Mouse (Mus musculus) MEL (cell line): Measurements from ENCODE around the gene Adra1d. TPM values are rescaled to one million over a fixed set of nuclear protein-coding genes. Genes with fewer than 3 reads are reported as not detected.

Experiments used
- DNase-seq: peaks from one replicate; pipeline ENCODE4 v3.0.0; 2011; ENCODE audit warnings: low read depth, low spot score
- H3K27ac ChIP-seq: 2 replicates; pipeline ENCODE4 v1.5.1; 2012; ENCODE audit warnings: low read depth, mild to moderate bottlenecking, control low read depth, low read length, moderate library complexity; ENCODE audit not compliant: control insufficient read depth
- H3K27me3 ChIP-seq, 2 experiments: fragments of 150-350 bp in 1 of 2; sonication (generic) in 1 of 2; 2 replicates each; pipeline ENCODE4 v1.6.1; 2012; ENCODE audit warnings: low read length in 2 of 2, mild to moderate bottlenecking in 2 of 2, improper control_type of control experiment in 1 of 2, moderate library complexity in 1 of 2; ENCODE audit not compliant: insufficient read depth in 2 of 2, control insufficient read depth in 1 of 2
- H3K36me3 ChIP-seq, 2 experiments: 2 replicates each; pipeline ENCODE4 v1.6.1; 2012 to 2014; ENCODE audit warnings: low read length in 2 of 2, improper control_type of control experiment in 1 of 2, inconsistent platforms in 1 of 2, mild to moderate bottlenecking in 1 of 2; ENCODE audit not compliant: insufficient read depth in 2 of 2, control insufficient read depth in 1 of 2
- H3K4me1 ChIP-seq, 2 experiments: fragments of 150-350 bp in 1 of 2; sonication (generic) in 1 of 2; 2 replicates each; pipeline ENCODE4 v1.6.1; 2012; ENCODE audit warnings: low read length in 2 of 2, improper control_type of control experiment in 1 of 2, mild to moderate bottlenecking in 1 of 2; ENCODE audit not compliant: insufficient read depth in 2 of 2, control insufficient read depth in 1 of 2
- H3K4me3 ChIP-seq, 2 experiments: fragments of 150-350 bp in 1 of 2; sonication (generic) in 1 of 2; 2 replicates each; pipeline ENCODE4 v1.5.1; 2012; ENCODE audit warnings: low read depth in 2 of 2, low read length in 2 of 2, mild to moderate bottlenecking in 2 of 2, moderate library complexity in 2 of 2, control low read depth in 1 of 2, improper control_type of control experiment in 1 of 2; ENCODE audit not compliant: control insufficient read depth in 1 of 2, insufficient read depth in 1 of 2
- H3K79me2 ChIP-seq: 2 replicates; pipeline ENCODE4 v1.6.1; 2012; ENCODE audit warnings: mild to moderate bottlenecking, low read length, moderate library complexity; ENCODE audit not compliant: control insufficient read depth, poor library complexity, insufficient read depth
- H3K9ac ChIP-seq: 2 replicates; pipeline ENCODE4 v1.6.1; 2012; ENCODE audit warnings: low read depth, mild to moderate bottlenecking, control low read depth, low read length, moderate library complexity; ENCODE audit not compliant: control insufficient read depth, poor library complexity, severe bottlenecking
- H3K9me3 ChIP-seq: fragments of 150-350 bp; sonication (generic); replicated peaks from 2 replicates; pipeline ENCODE4 v1.6.1; 2012; ENCODE audit warnings: mild to moderate bottlenecking, low read length, improper control_type of control experiment, moderate library complexity; ENCODE audit not compliant: insufficient read depth
- BHLHE40 ChIP-seq: IDR thresholded peaks from 2 replicates; pipeline ENCODE4 v1.6.1; 2012; ENCODE audit warnings: low read depth, mild to moderate bottlenecking, inconsistent platforms, low read length, improper control_type of control experiment, borderline replicate concordance
- E2F4 ChIP-seq: IDR thresholded peaks from 2 replicates; pipeline ENCODE4 v1.6.1; 2011; ENCODE audit warnings: low read depth, low read length, improper control_type of control experiment, borderline replicate concordance
- ELF1 ChIP-seq: IDR thresholded peaks from 2 replicates; pipeline ENCODE4 v1.6.1; 2014; ENCODE audit warnings: low read depth, mild to moderate bottlenecking, inconsistent platforms, low read length, improper control_type of control experiment, moderate library complexity
- ETS1 ChIP-seq: IDR thresholded peaks from 2 replicates; pipeline ENCODE4 v1.6.1; 2012; ENCODE audit warnings: low read depth, mild to moderate bottlenecking, inconsistent platforms, low read length, improper control_type of control experiment, moderate library complexity
- GABPA ChIP-seq: IDR thresholded peaks from 2 replicates; pipeline ENCODE4 v1.6.1; 2012; ENCODE audit warnings: low read depth, mild to moderate bottlenecking, inconsistent platforms, low read length, improper control_type of control experiment, moderate library complexity
- KAT2A ChIP-seq: conservative IDR thresholded peaks from 2 replicates; pipeline ENCODE4 v1.6.1; 2012; ENCODE audit warnings: low read depth, low read length, improper control_type of control experiment, inconsistent platforms
- MAZ ChIP-seq: IDR thresholded peaks from 2 replicates; pipeline ENCODE4 v1.6.1; 2012; ENCODE audit warnings: low read depth, mild to moderate bottlenecking, inconsistent platforms, low read length, improper control_type of control experiment
- MYC ChIP-seq: IDR thresholded peaks from 2 replicates; pipeline ENCODE4 v1.6.1; 2011; ENCODE audit warnings: low read depth, mild to moderate bottlenecking, low read length, improper control_type of control experiment, moderate library complexity
- POLR2AphosphoS2 ChIP-seq: IDR thresholded peaks from 2 replicates; pipeline ENCODE4 v1.6.1; 2011; ENCODE audit warnings: low read length, improper control_type of control experiment
- POLR2AphosphoS5 ChIP-seq: IDR thresholded peaks from 2 replicates; pipeline ENCODE4 v1.6.1; 2012; ENCODE audit warnings: low read depth, borderline replicate concordance, mild to moderate bottlenecking, inconsistent platforms, low read length, moderate library complexity, mixed read lengths
- RAD21 ChIP-seq: IDR thresholded peaks from 2 replicates; pipeline ENCODE4 v1.6.1; 2011; ENCODE audit warnings: mild to moderate bottlenecking, low read depth, low read length, improper control_type of control experiment
- RCOR1 ChIP-seq: IDR thresholded peaks from 2 replicates; pipeline ENCODE4 v1.6.1; 2012; ENCODE audit warnings: low read depth, mild to moderate bottlenecking, inconsistent platforms, low read length, improper control_type of control experiment
- TAL1 ChIP-seq: IDR thresholded peaks from 2 replicates; pipeline ENCODE4 v1.6.1; 2012; ENCODE audit warnings: mild to moderate bottlenecking, inconsistent platforms, low read length, moderate library complexity, mixed read lengths
- TBP ChIP-seq: IDR thresholded peaks from 2 replicates; pipeline ENCODE4 v1.8.0; 2011; ENCODE audit warnings: low read depth, low read length, improper control_type of control experiment
- UBTF ChIP-seq: IDR thresholded peaks from 2 replicates; pipeline ENCODE4 v1.6.1; 2012; ENCODE audit warnings: low read depth, mild to moderate bottlenecking, inconsistent platforms, low read length, improper control_type of control experiment, moderate library complexity, borderline replicate concordance; ENCODE audit not compliant: insufficient read depth
- USF2 ChIP-seq, 2 experiments: IDR thresholded peaks; 2 replicates each; pipeline ENCODE4 v1.6.1; 2011 to 2012; ENCODE audit warnings: improper control_type of control experiment in 2 of 2, low read length in 2 of 2, borderline replicate concordance in 1 of 2, inconsistent platforms in 1 of 2, low read depth in 1 of 2, mild to moderate bottlenecking in 1 of 2; ENCODE audit not compliant: insufficient read depth in 1 of 2
- polyA plus RNA-seq, 2 experiments: library from polyadenylated mRNA; stranded (reverse) in 1 of 2; unstranded in 1 of 2; fragments of >175 nt in 1 of 2; fragments of >200 nt in 1 of 2; gene quantifications; 2 replicates each; pipeline versions ENCODE4 v1.2.1 to v1.2.4; 2012; ENCODE audit warnings: low replicate concordance in 2 of 2, low read depth in 1 of 2; ENCODE audit not compliant: insufficient read length in 2 of 2, insufficient read depth in 1 of 2, missing spikeins in 1 of 2
- total RNA-seq: library from RNA; depleted of rRNA; stranded (reverse); fragments of 300-350 nt; gene quantifications from 2 replicates; pipeline ENCODE4 v1.2.3, GENCODE M21; 2012

Adra1d gene
- total and polyA plus RNA-seq, 3 experiments: not detected

GRCm38 (mm10) chr2:131581506-131581905 lies 19.4 kb upstream of the Adra1d start:
- H3K9ac ChIP-seq: no peak overlapping the region
- no peaks in the 10 kb centered on the region for H3K4me1 ChIP-seq
- DNase-seq: no peak
- H3K79me2 ChIP-seq: no peaks in the 10 kb centered on the region
- H3K9me3 ChIP-seq: no peaks in the 10 kb centered on the region
- no peaks in the 10 kb centered on the region for H3K36me3 ChIP-seq
- no peak overlapping the region for H3K27ac ChIP-seq
- TF ChIP-seq POLR2AphosphoS2 (no peak), TAL1 (no peak), USF2 (IDR thresholded peaks at IDR 0.05; ENCODE audit: borderline replicate concordance in 1 of 2, insufficient read depth in 1 of 2, low read depth in 1 of 2, low read length in 2 of 2) (no peak), UBTF (no peak), BHLHE40 (no peak), POLR2AphosphoS5 (no peak), ETS1 (no peak), TBP (no peak), MAZ (no peak), KAT2A (no peak), GABPA (no peak), RAD21 (no peak), RCOR1 (no peak), ELF1 (no peak), E2F4 (no peak)
- TF ChIP-seq, all 39 proteins: peak for 0
- no peaks in the 10 kb centered on the region; a peak in 2 of 4 replicates for H3K27me3 ChIP-seq
- H3K4me3 ChIP-seq: no peak overlapping the region

GRCm38 (mm10) chr2:131562586-131563122 lies 571 bp upstream of the Adra1d start:
- no peaks in the 10 kb centered on the region for H3K79me2 ChIP-seq
- no peaks in the 10 kb centered on the region for H3K36me3 ChIP-seq
- no peak overlapping the region for H3K27ac ChIP-seq
- peaks cover 0 to 2% of the 10 kb centered on the region in 2 experiments; a peak in 1 of 4 replicates for H3K27me3 ChIP-seq
- no peaks in the 10 kb centered on the region for H3K9me3 ChIP-seq
- no peak overlapping the region for H3K9ac ChIP-seq
- no peak overlapping the region for H3K4me3 ChIP-seq
- TF ChIP-seq MYC (no peak), KAT2A (no peak), TBP (no peak), RAD21 (no peak)
- DNase-seq: no peak
- no peaks in the 10 kb centered on the region for H3K4me1 ChIP-seq
